Mouse (Mus musculus) right cerebral cortex, postnatal 36 days (tissue): ENCODE measurements around the gene Cpt1c.

Experiments
- DNase-seq, 2 experiments: peaks; one replicate each; pipeline ENCODE4 v3.0.0; 2022; ENCODE audit warnings: low spot score in 2 of 2, mixed read lengths in 1 of 2

Cpt1c gene

GRCm38 (mm10) chr7:44962831-44963230, 11.8 kb downstream of the Cpt1c start:
- no peak for DNase-seq

GRCm38 (mm10) chr7:44962337-44962736, 12.3 kb downstream of the Cpt1c start:
- DNase-seq: no peak

DNA sequence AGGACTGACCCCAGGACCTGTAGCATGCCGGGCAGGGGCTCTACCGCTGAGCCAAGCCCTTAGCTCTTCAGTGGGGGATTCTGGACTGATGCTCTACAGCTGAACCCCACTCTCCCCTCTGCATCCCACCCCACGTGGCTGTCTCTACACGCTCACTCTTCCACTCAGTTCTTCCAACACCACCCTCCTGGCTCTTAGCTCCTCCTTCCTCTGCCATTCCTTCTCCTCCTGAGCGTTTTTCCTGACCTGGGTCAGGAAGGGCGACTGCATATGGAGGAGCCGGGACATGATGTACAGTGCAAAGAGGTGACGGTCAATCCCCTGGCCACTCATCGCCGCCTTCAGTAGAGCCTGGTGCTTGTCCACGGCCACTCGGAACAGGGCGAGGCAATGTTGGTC, 14.1 kb downstream of the Cpt1c start:
- DNase-seq: no peak

DNA sequence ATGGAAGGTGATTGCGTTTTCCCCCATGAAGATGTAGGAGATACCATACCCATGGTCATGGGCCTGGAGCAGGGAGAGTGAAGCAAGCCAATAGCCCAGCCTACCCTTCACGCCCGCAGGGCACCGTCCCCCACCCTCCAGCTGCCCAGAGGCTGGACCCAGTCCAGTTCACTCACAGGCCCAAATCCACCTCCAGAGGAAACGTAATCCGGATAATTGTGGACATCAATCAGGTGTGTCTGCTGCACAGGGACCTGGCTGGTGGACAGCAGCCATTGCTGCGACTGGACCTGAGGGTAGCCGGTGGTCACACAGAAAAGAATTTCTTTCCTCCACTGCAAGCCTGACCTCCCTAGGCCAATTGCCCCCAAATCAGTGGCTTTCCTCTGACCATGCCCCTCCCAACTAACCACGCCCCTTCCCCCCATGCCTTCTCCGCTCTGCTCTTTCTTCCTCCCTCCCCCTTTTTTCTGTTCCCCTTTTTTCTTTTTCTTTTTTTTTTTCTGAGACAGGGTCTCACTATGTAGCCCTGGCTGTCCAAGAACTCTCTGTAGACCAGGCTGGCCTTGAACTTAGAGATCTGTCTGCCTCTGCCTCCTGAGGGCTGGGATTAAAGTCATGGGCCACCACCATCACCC, 14.7 kb downstream of the Cpt1c start:
- DNase-seq: no peak

GRCm38 (mm10) chr7:44959281-44959680, 15.4 kb downstream of the Cpt1c start:
- DNase-seq: peak in 1 of 2 experiments; percentile 0

DNA sequence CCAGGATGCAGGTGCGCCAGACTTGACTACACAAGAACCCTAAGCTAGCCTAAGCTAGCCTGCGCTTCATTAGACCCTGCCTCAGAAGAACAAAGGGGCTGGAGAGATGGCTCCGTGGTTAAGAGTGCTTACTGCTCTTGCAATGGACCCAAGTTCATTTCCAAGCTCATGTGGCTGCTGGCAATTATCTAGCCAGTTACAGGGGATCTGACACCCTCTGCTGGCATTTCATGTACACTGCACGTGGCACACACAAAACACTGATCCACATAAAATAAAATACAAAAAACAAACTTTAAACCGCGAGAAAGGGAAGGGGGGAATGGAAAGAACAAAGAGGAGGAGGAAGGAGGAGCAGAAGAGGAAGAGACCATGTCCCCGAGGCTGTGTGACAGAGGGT, 16.4 kb downstream of the Cpt1c start:
- no peak for DNase-seq

DNA sequence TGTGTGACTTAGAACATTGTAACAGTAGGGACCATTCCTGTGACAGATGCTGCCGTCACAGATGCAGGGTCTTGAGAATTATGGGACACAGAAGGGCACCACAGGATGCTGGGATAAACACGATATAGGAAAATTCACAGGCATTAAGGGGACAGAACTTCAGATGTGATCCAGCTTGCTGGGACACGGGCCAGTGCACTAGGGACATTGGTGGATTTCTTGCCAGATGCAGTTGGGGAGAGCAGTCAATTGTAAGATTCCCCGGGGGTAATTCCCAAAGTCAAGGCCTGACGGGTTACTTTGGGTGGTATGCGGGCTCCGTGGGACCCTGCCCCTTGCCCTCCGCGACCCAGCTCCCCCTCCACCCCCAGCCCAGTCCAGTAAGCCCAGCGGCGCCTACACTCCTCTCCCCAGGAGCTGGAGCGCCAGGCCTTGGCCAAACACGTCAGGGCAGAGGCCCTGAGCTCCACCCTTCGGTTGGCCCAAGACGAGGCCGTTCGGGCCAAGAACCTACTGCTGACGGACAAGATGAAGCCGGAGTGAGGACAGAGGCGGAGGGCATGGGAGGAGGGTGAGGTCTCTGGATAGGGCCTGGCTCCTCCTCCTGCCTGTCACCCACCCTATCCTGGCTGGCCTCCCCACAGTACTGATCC, 17.3 kb downstream of the Cpt1c start:
- DNase-seq: no peak

- no peak for DNase-seq
These were observed 18.4 kb downstream of the Cpt1c start for GRCm38 (mm10) chr7:44956266-44956665.

GRCm38 (mm10) chr7:44955628-44956027, 19.0 kb downstream of the Cpt1c start:
- no peak for DNase-seq

- DNase-seq: no peak
These were observed 20.4 kb downstream of the Cpt1c start for GRCm38 (mm10) chr7:44954091-44954885.

GRCm38 (mm10) chr7:44953561-44953960, 21.1 kb downstream of the Cpt1c start:
- DNase-seq: no peak

DNA sequence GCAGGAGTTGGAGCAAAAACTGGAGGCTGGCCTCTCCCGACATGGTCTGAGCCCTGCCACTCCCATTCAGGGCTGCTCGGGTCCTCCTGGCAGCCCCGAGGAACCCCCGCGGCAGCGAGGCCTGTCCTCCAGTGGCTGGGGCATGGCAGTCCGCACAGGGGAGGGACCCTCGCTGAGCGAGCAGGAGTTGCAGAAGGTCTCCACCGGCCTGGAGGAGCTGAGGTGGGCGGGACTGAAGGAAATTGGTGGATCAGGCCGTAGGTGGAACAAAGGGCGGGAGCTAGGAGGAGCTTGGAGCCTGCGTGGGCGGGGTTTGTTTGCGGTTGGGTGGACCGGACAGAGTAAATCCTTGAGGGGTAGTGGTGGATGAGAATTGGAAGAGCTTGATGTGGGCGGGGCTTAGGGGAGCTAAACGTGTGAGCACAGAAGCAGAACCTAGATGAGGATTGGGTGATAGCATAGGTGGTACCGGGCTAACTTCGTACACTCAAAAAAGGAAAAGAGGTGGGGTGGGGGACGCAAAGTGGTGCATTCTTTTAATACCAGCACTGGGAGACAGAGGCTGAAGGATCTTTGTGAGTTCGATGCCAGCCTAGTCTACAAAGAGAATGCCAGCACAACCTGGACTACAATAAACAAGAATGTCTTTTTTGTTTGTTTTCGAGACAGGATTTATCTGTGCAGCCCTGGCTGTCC, 21.9 kb downstream of the Cpt1c start:
- peak; percentile 81 to 85 for DNase-seq

GRCm38 (mm10) chr7:44951960-44952359, 22.7 kb downstream of the Cpt1c start:
- no peak for DNase-seq

DNA sequence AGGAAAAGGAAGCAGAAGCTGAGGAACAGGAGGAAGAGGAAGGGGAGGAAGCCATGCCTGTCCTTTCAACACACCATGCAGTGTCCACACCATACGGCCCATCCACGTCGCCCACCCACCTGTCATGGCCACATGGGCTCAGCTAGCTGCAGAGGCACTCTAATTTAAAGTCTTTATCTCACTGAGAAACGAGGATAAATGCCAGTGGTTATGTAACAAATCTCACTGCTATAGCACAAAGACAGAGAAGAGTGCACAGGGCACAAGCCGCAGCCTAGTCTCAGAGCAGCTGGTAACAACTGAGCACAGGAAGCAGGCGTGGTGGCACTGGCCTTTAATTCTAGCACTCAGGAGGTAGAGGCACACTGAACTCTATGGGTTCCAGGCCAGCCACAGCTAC, 24.7 kb downstream of the Cpt1c start:
- no peak for DNase-seq

DNA sequence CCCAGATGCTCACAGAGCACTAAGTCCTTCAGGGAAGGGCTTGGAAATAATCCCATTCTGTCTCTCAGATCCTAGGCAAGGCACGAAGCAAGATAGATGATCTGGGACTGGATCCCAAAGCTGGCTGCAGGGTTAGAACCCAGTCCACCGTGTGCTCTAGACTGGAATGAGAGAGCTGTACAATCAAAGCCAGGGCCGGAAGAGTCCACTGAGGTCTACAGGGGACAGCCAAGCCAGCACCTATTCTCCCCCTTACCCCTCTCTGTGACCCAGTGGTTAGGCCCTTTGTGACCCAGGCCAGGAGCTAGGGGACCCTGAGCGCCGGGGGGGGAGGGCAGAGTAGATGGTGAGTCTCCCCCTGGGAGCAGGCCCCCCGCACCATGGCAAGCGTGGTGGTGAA, 31.7 kb downstream of the Cpt1c start, which contains the start of gene Tsks:
Gene Tsks (plus strand): TSS at position 301 of the 400 bp plus-strand sequence.
- DNase-seq: no peak

DNA sequence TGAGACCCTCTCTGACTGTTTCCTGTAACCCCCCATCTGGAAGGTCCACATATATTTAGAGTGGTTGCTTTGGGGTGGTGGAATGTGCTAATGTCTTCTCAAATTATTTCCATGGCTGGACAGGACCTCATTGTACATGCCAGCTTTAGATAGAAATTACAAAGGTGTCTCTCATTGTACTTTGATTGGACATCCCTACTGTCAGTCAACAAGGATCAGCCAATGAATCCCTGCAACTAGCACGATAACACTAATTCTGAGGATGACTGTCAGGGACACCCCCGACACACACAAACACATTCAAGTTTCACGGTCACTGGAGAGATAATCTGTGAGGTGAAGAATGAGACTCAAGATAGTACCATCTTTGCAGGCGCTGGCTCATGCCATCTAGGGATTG, 36.0 kb downstream of the Cpt1c start:
- DNase-seq: no peak

DNA sequence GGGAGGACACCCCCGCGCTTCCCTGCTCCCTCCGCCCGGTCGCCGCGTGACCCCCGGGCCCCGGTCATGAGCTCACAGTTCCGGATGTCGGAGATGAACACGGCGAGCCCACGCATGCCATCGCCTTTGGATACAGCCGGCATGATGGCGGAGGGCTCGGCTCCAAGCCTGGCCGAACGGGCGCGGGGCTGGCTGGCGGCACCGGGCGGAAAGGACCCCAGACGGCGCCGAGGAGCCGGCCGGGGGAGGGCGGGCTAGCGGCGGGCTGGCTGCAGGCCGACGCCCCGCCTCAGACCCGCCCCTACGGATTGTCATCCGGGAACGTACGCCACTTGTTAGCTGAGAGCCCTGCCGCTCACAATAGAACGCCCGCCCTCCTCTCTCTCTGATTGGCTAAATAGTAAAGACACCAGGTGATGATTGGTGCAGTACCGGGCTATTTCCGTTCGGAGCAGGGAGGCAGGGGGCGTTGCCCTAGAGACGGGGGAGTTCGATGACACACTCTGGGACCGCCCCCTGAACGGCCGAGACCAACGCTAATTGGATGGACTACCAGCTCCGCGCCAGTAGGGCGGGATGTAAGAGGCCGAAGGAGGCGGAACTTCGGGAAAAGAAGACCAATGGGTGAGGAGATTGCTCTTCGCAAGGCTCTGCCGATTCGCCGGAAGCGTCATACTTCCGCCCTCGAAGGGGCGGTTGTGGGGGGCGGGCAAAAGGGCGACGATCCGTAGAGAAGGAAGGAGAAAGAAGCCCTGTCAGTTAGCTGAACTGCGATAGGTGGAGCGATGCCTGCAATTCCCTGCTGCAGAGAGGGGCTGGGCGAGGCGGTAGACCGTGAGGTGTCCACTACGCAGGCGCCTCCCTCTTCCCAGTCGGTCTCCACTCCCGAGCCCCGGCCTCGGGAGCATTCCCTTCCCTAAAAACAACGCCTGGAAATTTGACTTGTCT, 45.2 kb downstream of the Cpt1c start, which contains the start of gene Ap2a1:
Gene Ap2a1 (minus strand): TSS at position 293 of the 948 bp plus-strand sequence.
- peak; percentile 100 for DNase-seq

DNA sequence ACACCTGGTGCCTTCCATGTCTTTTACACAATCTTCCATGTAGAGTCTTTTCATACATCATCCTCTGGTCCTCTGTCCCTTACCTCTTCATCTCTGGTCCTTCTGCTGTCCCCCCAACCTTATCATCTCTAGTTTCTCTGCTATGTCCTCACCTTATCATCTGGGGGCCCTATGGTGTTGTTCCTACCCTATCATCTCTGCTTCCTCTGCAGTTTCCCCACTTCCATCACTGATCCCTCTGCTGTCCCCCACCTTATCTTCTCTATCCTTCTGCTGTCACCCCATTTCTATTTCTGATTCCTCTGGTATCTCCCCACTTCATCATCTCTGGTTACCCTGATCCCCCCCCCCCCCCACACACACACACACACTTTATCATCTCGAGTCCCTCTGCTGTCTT, 46.1 kb downstream of the Cpt1c start:
- no peak for DNase-seq

GRCm38 (mm10) chr7:44925468-44925867, 49.2 kb downstream of the Cpt1c start:
- DNase-seq: no peak

GRCm38 (mm10) chr7:44922530-44922929, 52.1 kb downstream of the Cpt1c start:
- no peak for DNase-seq

DNA sequence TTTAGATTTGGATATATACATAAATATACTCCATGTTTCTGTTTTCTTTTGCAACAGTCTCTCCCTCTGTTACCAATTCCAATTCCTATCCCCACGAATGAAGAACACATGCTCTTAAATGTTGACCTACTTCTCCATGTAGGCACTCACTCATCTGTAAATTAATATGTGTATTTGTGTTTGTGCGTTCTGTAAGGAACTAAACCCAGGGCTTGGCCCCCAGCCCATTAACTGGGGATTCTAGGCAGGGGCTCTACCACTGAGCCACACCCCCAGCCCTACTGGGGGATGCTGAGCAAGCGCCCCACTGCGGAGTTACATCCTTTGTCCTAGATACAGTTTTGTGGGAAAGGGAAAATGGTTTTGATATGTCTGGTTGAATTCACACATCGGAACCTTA, 55.5 kb downstream of the Cpt1c start:
- DNase-seq: no peak
